Mouse (Mus musculus): ENCODE results near the gene Slc26a6.
A peak's percentile ranks its signal among the peaks of the same experiment; 100 is the strongest.

The Slc26a6 gene

GRCm38 (mm10) chr9:108852976-108853375 is at the start of gene Slc26a6:
TSS of gene Slc26a6 (plus strand) at chr9:108853283.
- no peak for DNase-seq (ENCODE audit: low spot score)

GRCm38 (mm10) chr9:108805768-108806167 is 47.3 kb upstream of the Slc26a6 start:
- DNase-seq (ENCODE audit: low spot score) = no peak

- no peak for DNase-seq (ENCODE audit: low spot score)
These were observed 46.7 kb upstream of the Slc26a6 start for GRCm38 (mm10) chr9:108806379-108806778.

- no peak for DNase-seq (ENCODE audit: low spot score)
These were observed 46.3 kb upstream of the Slc26a6 start for GRCm38 (mm10) chr9:108806831-108807230.

- DNase-seq (ENCODE audit: low spot score) = no peak
These were observed 45.4 kb upstream of the Slc26a6 start for GRCm38 (mm10) chr9:108807674-108808073.

GRCm38 (mm10) chr9:108808163-108808665 is 44.9 kb upstream of the Slc26a6 start, which contains the start of gene Nckipsd:
TSS of gene Nckipsd (plus strand) at chr9:108808368.
- peak; percentile 89 for DNase-seq (ENCODE audit: low spot score)

GRCm38 (mm10) chr9:108809188-108809587 is 43.9 kb upstream of the Slc26a6 start:
- no peak for DNase-seq (ENCODE audit: low spot score)

GRCm38 (mm10) chr9:108809723-108810122 is 43.4 kb upstream of the Slc26a6 start:
- no peak for DNase-seq (ENCODE audit: low spot score)

- DNase-seq (ENCODE audit: low spot score) = no peak
These were observed 42.6 kb upstream of the Slc26a6 start for GRCm38 (mm10) chr9:108810516-108810915.

- no peak for DNase-seq (ENCODE audit: low spot score)
These were observed 37.5 kb upstream of the Slc26a6 start for GRCm38 (mm10) chr9:108815557-108815956.

GRCm38 (mm10) chr9:108819495-108819894 is 33.6 kb upstream of the Slc26a6 start:
- DNase-seq (ENCODE audit: low spot score) = peak; percentile 75

- DNase-seq (ENCODE audit: low spot score) = no peak
These were observed 33.0 kb upstream of the Slc26a6 start for GRCm38 (mm10) chr9:108820077-108820476.

- DNase-seq (ENCODE audit: low spot score) = peak; percentile 32
These were observed 28.9 kb upstream of the Slc26a6 start for GRCm38 (mm10) chr9:108824144-108824685.

GRCm38 (mm10) chr9:108824755-108825413 is 28.2 kb upstream of the Slc26a6 start:
- peak; percentile 84 for DNase-seq (ENCODE audit: low spot score)

GRCm38 (mm10) chr9:108825820-108826699 is 27.0 kb upstream of the Slc26a6 start, which contains the start of gene Celsr3:
TSS of gene Celsr3 (plus strand) at chr9:108826320.
- DNase-seq (ENCODE audit: low spot score) = peak; percentile 97

- peak; percentile 64 for DNase-seq (ENCODE audit: low spot score)
These were observed 26.3 kb upstream of the Slc26a6 start for GRCm38 (mm10) chr9:108826700-108827340.

- DNase-seq (ENCODE audit: low spot score) = no peak
These were observed 25.6 kb upstream of the Slc26a6 start for GRCm38 (mm10) chr9:108827454-108827853.

- DNase-seq (ENCODE audit: low spot score) = no peak
These were observed 25.2 kb upstream of the Slc26a6 start for GRCm38 (mm10) chr9:108827906-108828305.

- DNase-seq (ENCODE audit: low spot score) = no peak
These were observed 21.4 kb upstream of the Slc26a6 start for GRCm38 (mm10) chr9:108831637-108832036.

GRCm38 (mm10) chr9:108832390-108833108 is 20.5 kb upstream of the Slc26a6 start:
- peak; percentile 98 for DNase-seq (ENCODE audit: low spot score)

GRCm38 (mm10) chr9:108842989-108843388 is 10.1 kb upstream of the Slc26a6 start:
- peak; percentile 53 for DNase-seq (ENCODE audit: low spot score)
